Mouse (Mus musculus) liver, embryonic 11.5 days (tissue): ENCODE results near the gene Alox12b. TPM values are rescaled to one million over a fixed set of nuclear protein-coding genes. Genes with fewer than 3 reads are reported as not detected.

Experiments
- ATAC-seq: fragments of 200-750 bp; cut with Nextera tagmentation; replicated peaks from 2 replicates; pipeline ENCODE4 v1.8.0; 2017; ENCODE audit warnings: moderate number of reproducible peaks, mild to moderate bottlenecking, moderate TSS enrichment, moderate library complexity; ENCODE audit not compliant: low FRiP score
- DNase-seq: peaks from one replicate; pipeline ENCODE4 v3.0.0-alpha.2; 2017; ENCODE audit warnings: low spot score
- H3K27ac ChIP-seq: fragments of 300-500 bp; sonication (generic); 2 replicates; pipeline ENCODE4 v1.5.1; 2014; ENCODE audit warnings: mild to moderate bottlenecking, low read depth, low read length, control low read depth
- H3K27me3 ChIP-seq: fragments of 300-500 bp; sonication (generic); replicated peaks from 2 replicates; pipeline ENCODE4 v1.6.1; 2014; ENCODE audit warnings: low read length, mixed read lengths; ENCODE audit not compliant: control insufficient read depth, insufficient read depth
- H3K36me3 ChIP-seq: fragments of 300-500 bp; sonication (generic); 2 replicates; pipeline ENCODE4 v1.6.1; 2014; ENCODE audit warnings: mild to moderate bottlenecking, low read length, moderate library complexity, mixed read lengths; ENCODE audit not compliant: control insufficient read depth, insufficient read depth
- H3K4me1 ChIP-seq: fragments of 300-500 bp; sonication (generic); replicated peaks from 2 replicates; pipeline ENCODE4 v1.6.1; 2014; ENCODE audit warnings: low read length, mixed read lengths; ENCODE audit not compliant: control insufficient read depth, insufficient read depth
- H3K4me2 ChIP-seq: fragments of 300-500 bp; sonication (generic); 2 replicates; pipeline ENCODE4 v1.6.1; 2014; ENCODE audit warnings: mild to moderate bottlenecking, control low read depth, moderate library complexity
- H3K4me3 ChIP-seq: fragments of 300-500 bp; sonication (generic); 2 replicates; pipeline ENCODE4 v1.5.1; 2014; ENCODE audit warnings: low read depth, low read length, control low read depth
- H3K9ac ChIP-seq: fragments of 300-500 bp; sonication (generic); 2 replicates; pipeline ENCODE4 v1.6.1; 2014; ENCODE audit warnings: low read depth, low read length, control low read depth
- H3K9me3 ChIP-seq: fragments of 300-500 bp; sonication (generic); 2 replicates; pipeline ENCODE4 v1.6.1; 2016; ENCODE audit warnings: low read length, inconsistent platforms, mixed read lengths; ENCODE audit not compliant: control insufficient read depth
- WGBS: fragments of 180-500 bp; shearing (Covaris S2); extraction: QIAGEN DNeasy Blood & Tissue Kit; methylation state at CpG from one replicate; pipeline ENCODE4 v1.1.7; 2014; 5-methylcytosine and 5-hydroxymethylcytosine counted together
- polyA plus RNA-seq: library from polyadenylated mRNA; unstranded; fragments of >200 nt; fragmentation: Nextera tagmentation; extraction: Ambion mirVana; gene quantifications from 2 replicates; pipeline ENCODE4 v1.2.1, GENCODE M21; 2014

Gene Alox12b
- polyA plus RNA-seq, 1 experiment from 2014 or later = not detected

GRCm38 (mm10) chr11:69114621-69115020 is 42.2 kb upstream of the Alox12b start:
- H3K9ac ChIP-seq = no peak overlapping the region
- peaks cover 27% of the 10 kb centered on the region for H3K4me1 ChIP-seq
- H3K36me3 ChIP-seq = no peaks in the 10 kb centered on the region
- no peak overlapping the region for H3K27ac ChIP-seq
- no peak for DNase-seq
- no peak for ATAC-seq
- H3K4me3 ChIP-seq = no peak overlapping the region
- H3K4me2 ChIP-seq = no peak overlapping the region
- WGBS = 65% methylated on average over 3 of the region's 3 CpGs
- peaks cover under 1% of the 10 kb centered on the region; the same call in 1 of the 2 replicates for H3K27me3 ChIP-seq
- H3K9me3 ChIP-seq = no peaks in the 10 kb centered on the region

- no peak for DNase-seq
- peak overlapping the region; percentile 80; the same call in 1 of the 2 replicates for H3K4me3 ChIP-seq
These were observed 39.9 kb upstream of the Alox12b start for GRCm38 (mm10) chr11:69116843-69117242.

GRCm38 (mm10) chr11:69117737-69118695 is 38.8 kb upstream of the Alox12b start:
- peak overlapping the region; percentile 60 for H3K27ac ChIP-seq
- peak; percentile 75 for DNase-seq
- H3K4me2 ChIP-seq = peak overlapping the region; percentile 99
- peaks cover 7% of the 10 kb centered on the region for H3K27me3 ChIP-seq
- no peaks in the 10 kb centered on the region for H3K36me3 ChIP-seq
- no peaks in the 10 kb centered on the region for H3K9me3 ChIP-seq
- ATAC-seq = peak; percentile 37
- peak overlapping the region; percentile 80 for H3K4me3 ChIP-seq
- peak overlapping the region; percentile 79 for H3K9ac ChIP-seq
- H3K4me1 ChIP-seq = peaks cover 37% of the 10 kb centered on the region
- WGBS = under 1% methylated on average over 45 of the region's 45 CpGs

More at GRCm38 (mm10) chr11:69116843-69117242, 39.9 kb upstream of the Alox12b start:
- Histone ChIP-seq H3K4me2 (peak overlapping the region; percentile 99), H3K9ac (no peak overlapping the region), H3K9me3 (no peaks in the 10 kb centered on the region), H3K27me3 (peaks cover 7% of the 10 kb centered on the region), H3K36me3 (no peaks in the 10 kb centered on the region), H3K4me1 (peaks cover 38% of the 10 kb centered on the region), H3K27ac (no peak overlapping the region)
- 54% methylated on average over 5 of the region's 5 CpGs for WGBS
- ATAC-seq = no peak

- ATAC-seq (0 out of 2 replicates have a peak, but pooled peaks have one; percentile 50), DNase-seq (peak; percentile 90)
- peaks cover 7% of the 10 kb centered on the region for H3K27me3 ChIP-seq
- no peak overlapping the region for H3K27ac ChIP-seq
- no peaks in the 10 kb centered on the region for H3K36me3 ChIP-seq
- H3K9ac ChIP-seq = peak overlapping the region; percentile 79; the same call in 1 of the 2 replicates
- 1% methylated on average over 15 of the region's 15 CpGs for WGBS
- peak overlapping the region; percentile 80 for H3K4me3 ChIP-seq
- peak overlapping the region; percentile 99 for H3K4me2 ChIP-seq
- H3K4me1 ChIP-seq = peaks cover 37% of the 10 kb centered on the region
- H3K9me3 ChIP-seq = no peaks in the 10 kb centered on the region
These were observed 38.0 kb upstream of the Alox12b start for GRCm38 (mm10) chr11:69118765-69119164.

- WGBS = 38% methylated on average over 14 of the region's 14 CpGs
These were observed 37.2 kb upstream of the Alox12b start for GRCm38 (mm10) chr11:69119446-69120155.

GRCm38 (mm10) chr11:69120221-69121000 is 36.4 kb upstream of the Alox12b start, which contains the start of gene Hes7:
Hes7 (plus strand) TSS chr11:69120404.
- H3K4me2 ChIP-seq = peak within 1 kb of the TSS; percentile 99
- peaks cover 37% of the 10 kb centered on the region for H3K4me1 ChIP-seq
- DNase-seq (peak; percentile 63), ATAC-seq (no peak)
- no peaks in the 10 kb centered on the region for H3K9me3 ChIP-seq
- H3K27ac ChIP-seq = no peak within 1 kb of the TSS
- no peaks in the 10 kb centered on the region for H3K36me3 ChIP-seq
- peak within 1 kb of the TSS; percentile 47 for H3K9ac ChIP-seq
- 1% methylated on average over 27 of the region's 27 CpGs for WGBS
- peaks cover 7% of the 10 kb centered on the region for H3K27me3 ChIP-seq
- H3K4me3 ChIP-seq = peak within 1 kb of the TSS; percentile 80

More at GRCm38 (mm10) chr11:69119446-69120155, 37.2 kb upstream of the Alox12b start:
- ATAC-seq (no peak), DNase-seq (no peak)
- no peak overlapping the region for H3K27ac ChIP-seq
- H3K4me1 ChIP-seq = peaks cover 37% of the 10 kb centered on the region
- peak overlapping the region; percentile 99 for H3K4me2 ChIP-seq
- no peaks in the 10 kb centered on the region for H3K36me3 ChIP-seq
- H3K9me3 ChIP-seq = no peaks in the 10 kb centered on the region
- peak overlapping the region; percentile 80 for H3K4me3 ChIP-seq
- peaks cover 7% of the 10 kb centered on the region for H3K27me3 ChIP-seq
- H3K9ac ChIP-seq = no peak overlapping the region

GRCm38 (mm10) chr11:69121001-69121740 is 35.6 kb upstream of the Alox12b start:
- no peaks in the 10 kb centered on the region for H3K9me3 ChIP-seq
- peaks cover 41% of the 10 kb centered on the region for H3K4me1 ChIP-seq
- WGBS = 2% methylated on average over 33 of the region's 33 CpGs
- peak overlapping the region; percentile 21 for H3K9ac ChIP-seq
- no peak overlapping the region for H3K27ac ChIP-seq
- peak overlapping the region; percentile 99 for H3K4me2 ChIP-seq
- ATAC-seq = no peak
- H3K4me3 ChIP-seq = peak overlapping the region; percentile 80
- peak; percentile 67 for DNase-seq
- H3K27me3 ChIP-seq = peaks cover 7% of the 10 kb centered on the region
- no peaks in the 10 kb centered on the region for H3K36me3 ChIP-seq
